Mouse (Mus musculus) embryo, embryonic 10 days (tissue): Measurements from ENCODE around the gene Dmkn.

Experiments
- DNase-seq: peaks from one replicate; pipeline ENCODE4 v3.0.0-alpha.2; 2015; ENCODE audit warnings: low spot score

Gene Dmkn

GRCm38 (mm10) chr7:30765173-30765572 is 1.6 kb downstream of the Dmkn start:
- DNase-seq: peak; percentile 38

DNA sequence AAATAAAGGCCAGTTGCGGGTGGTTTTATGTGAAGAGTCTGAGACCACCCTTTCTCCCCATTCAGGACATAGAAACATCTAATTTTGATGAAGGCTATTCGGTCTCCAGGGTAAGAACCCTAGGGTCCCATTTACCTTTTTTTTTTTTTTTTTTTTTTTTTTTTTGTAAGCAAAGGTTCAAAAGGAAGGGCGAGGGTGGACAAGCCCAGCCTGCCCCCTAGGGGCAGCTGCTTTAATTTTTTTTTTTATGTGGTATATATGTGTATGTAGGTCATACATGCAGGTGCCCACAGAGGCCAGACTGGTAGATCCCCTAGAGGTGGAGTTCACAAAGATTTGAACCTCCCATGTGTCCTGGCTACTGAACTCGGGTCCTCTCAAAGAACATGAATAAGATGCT is 2.9 kb downstream of the Dmkn start:
- no peak for DNase-seq

DNA sequence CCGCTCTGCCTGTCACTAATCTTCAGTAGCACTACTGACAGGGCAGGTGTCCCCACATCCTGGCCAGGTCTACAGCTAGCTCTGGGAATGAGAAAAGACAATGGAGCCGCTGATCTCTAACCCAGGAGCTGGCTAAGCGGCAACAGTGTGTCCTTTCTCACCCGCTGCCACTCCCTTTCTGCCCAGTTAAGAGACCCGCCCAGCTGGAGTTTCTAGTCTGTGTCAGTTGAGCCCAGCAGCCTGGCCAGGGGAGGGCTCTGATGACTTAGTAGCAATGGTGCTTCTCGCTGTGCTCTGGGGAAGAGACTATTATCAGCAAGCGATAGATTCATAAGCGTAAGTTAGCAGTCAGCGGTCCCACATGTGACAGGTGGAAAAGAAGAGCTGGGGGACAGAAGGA is 5.7 kb downstream of the Dmkn start:
- DNase-seq: no peak

GRCm38 (mm10) chr7:30776104-30776503 is 12.5 kb downstream of the Dmkn start:
- DNase-seq: no peak

DNA sequence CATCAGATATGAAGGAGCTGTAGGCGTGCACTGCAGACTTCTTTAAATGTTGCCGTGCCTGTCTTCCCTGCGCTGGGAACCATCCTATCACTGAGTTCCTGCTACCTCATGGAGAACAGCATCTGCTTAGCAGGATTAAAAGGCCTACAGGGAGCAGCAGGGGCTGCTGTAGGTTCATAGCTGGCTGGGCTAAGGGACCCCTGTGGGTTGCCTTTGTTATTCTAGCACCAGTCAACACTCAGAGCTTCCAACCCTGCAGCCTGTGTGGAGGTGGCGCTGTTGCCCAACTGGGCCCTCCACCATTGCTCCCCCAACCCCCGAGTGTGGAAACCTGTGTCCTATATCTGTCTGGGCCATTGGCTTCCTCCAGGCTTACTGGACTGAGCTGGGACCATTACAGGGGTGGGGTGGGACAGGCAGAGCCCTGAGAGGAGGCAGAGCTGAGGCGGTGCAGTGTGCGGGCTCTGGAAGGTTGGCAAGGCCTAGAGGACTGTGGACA is 13.6 kb downstream of the Dmkn start:
- no peak for DNase-seq

DNA sequence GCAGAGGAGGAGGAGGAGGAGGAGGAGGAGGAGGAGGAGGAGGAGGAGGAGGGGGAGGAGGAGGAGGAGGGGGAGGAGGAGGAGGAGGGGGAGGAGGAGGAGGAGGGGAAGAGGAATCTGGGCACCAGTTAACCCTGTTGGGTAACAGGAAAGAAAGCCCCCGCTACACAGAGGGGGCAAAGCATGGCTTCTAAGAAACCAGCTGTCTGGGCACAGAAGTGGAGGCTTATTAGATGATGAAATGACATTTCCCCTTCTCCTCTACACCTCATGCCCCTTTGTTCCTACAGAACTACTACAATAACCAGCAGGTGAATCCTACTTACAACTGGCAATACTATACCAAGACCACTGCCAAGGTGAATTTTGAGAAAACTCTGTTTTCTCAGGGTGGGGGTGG is 14.4 kb downstream of the Dmkn start:
- no peak for DNase-seq

DNA sequence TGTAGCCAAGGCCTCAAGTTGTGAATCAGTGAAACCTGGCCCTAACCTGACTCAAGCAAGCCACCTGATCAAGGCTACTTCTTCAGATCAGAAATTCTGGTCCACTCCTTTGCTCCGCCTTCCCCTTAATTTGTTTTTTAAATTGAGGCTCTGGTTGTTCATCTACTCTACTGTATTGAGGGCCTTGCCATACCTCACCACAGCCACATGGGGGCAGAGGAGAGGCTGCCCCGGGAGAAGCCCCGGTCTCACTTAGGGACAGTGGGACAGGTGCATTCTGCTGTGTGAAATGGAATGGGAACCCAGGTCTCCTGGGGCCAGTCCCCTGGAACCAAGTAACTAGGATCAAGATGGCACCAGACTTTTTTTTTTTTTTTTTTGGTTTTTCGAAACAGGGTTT is 18.2 kb downstream of the Dmkn start:
- DNase-seq: no peak

GRCm38 (mm10) chr7:30782658-30783057 is 19.1 kb downstream of the Dmkn start:
- DNase-seq: no peak

- no peak for DNase-seq
These were observed 21.6 kb downstream of the Dmkn start for GRCm38 (mm10) chr7:30785154-30785553.

DNA sequence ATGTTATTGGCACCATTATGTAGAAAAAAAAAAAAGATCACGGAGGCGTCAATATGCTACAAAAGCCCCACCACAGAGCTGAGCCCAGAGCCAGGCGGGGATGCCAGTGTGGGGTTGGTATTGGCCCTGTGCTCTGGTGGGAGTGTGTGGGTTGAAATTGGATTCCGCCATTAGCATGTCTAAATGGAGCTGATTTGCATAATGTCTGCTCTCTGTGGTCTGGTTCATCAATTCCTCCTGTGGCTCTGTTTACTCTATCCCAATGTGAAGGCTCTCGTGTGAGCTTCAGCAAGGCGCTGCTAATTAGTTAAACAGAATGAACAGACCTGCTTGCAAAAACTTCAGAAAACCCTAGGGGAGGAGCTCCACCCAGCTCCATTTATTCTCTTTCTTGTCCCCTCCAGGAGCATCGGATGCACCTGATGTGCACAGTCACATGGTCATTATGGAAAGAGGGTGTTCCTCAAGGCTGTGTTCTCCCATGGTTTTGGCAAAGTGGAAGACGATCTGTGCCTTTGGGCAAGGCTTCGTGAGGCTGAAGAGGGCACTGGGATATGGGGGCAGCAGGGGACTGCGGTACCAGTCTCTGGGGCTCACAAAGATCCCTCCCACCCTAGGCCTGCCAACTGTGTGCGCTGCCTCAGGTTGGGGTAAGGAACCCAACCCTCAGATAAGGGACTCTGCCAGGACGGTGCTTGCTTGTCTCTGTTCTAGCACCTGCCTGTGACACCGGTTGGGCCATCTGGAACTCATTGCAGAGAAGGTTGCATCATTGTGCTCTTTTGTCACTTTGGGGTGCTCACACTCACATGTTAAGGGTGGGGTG is 22.4 kb downstream of the Dmkn start:
- no peak for DNase-seq

DNA sequence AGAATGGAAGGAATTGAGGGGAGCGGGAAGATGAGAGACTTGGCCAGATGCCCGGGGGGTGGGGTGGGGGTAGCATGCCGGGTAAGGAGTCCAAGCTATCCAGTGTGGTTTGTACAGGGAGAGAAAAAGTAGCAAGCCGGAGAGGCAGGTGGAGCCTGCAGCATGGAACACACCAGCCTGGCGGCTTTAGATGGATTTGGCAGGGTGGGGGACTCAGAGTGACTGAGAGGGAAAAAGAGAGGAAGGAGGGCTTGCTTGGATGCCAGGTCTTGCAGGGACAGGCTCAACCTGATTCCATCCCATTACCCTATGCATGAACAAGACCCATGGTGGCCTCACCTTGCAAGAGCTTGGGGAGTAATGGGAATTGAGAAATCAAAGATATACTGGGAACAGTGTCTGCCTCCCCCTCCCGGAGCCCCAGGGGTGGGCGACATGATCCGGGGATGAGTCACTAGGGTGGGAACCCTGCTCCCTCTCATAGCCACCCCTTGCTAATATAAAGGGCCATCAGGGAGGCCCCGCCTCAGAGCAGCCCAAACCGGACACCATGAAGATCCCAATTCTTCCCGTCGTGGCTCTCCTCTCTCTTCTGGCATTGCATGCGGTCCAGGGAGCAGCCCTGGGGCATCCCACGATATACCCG is 23.9 kb downstream of the Dmkn start, which contains the start of gene Krtdap:
Gene Krtdap (plus strand): TSS at position 520 of the 646 bp plus-strand sequence.
- no peak for DNase-seq

DNA sequence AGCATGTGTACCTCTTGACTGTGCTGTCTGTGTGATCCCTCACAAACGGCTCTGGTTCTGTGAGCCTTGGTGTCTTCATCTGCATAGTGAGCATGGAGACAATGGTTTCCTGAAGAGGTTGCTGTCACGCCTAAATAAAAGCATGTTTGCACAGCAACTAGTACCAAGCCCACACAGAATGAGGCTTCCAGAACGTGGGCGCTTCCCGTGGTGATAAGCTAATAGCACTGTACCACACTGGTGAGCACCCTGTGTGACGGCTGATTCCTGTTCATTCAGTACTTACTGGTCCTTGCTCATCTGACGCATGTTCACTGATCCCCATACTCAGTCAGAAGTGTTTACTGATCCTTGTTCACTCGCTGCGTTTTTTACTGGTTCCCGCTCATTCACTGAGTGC is 26.6 kb downstream of the Dmkn start:
- DNase-seq: no peak

- DNase-seq: no peak
These were observed 28.4 kb downstream of the Dmkn start for GRCm38 (mm10) chr7:30791921-30792320.

DNA sequence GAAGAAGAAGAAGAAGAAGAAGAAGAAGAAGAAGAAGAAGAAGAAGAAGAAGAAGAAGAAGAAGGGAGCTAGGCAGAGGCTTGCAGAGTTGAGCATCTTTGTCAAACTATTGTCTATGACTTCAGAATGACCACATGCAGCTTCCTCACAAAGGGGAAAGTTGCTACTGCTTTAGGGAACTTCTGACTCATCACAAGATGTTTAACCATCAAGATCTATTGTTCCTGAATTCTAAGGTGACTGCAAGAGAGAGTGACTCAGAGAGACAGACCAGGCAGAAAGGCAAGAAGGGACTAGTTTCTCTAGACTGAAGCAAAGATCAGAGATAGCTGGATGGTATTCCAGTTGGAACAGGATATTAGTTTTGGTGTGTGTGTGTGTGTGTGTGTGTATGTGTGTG is 31.4 kb downstream of the Dmkn start:
- DNase-seq: no peak

- no peak for DNase-seq
These were observed 33.2 kb downstream of the Dmkn start for GRCm38 (mm10) chr7:30796790-30797189.

- no peak for DNase-seq
These were observed 37.1 kb downstream of the Dmkn start for GRCm38 (mm10) chr7:30800653-30801052.

GRCm38 (mm10) chr7:30803256-30803655 is 39.7 kb downstream of the Dmkn start:
- no peak for DNase-seq

DNA sequence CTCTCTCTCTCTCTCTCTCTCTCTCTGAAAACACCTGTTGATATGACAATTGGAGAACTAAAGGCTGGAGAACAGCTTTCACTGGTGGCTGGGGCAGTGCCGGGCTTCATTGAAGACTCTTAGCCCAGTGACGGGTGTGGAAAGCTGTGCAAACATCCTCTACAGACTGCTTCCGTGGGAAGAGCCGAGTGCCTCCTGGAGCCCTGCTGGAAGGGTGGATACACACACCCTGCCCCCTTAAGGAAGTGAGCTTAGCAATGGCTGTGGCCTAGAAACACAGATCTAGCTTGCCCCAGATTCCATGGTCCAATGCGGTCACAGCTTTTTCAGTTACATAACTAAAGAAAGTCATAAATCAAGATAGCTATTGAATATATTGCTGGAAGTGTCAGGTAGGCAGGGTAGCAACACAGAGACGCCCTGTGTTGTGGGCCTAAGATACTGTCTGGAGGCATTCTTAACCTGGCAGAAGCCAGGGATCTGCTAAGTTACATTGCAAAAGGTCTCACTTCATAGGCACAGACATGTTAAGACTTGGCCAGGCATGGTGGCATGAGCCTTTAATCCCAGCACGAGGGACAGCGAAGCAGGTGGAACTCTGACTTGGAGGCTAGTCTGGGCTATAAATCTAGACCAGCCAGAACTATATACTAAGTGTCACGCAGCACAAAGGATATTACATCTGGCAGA is 40.6 kb downstream of the Dmkn start:
- DNase-seq: no peak

DNA sequence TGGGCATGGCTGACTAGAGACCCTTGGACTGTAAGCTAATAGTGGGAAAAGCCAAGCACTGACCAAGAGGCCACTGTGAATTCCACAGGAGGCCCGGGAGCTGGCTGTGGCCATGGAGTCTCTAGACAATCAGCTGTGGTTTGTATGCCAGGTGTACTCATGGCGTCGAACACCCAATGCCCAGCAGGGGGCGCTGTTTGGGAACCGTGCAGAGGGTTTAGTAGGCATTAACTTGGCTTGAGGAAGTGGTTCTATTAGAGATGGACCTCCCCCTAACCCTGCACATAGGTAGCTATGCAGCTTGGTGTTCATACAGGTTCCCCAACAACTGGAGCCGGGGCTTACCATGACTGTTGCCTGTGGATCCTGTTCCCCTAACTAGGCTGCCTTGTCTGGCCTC is 42.4 kb downstream of the Dmkn start:
- DNase-seq: peak; percentile 16

DNA sequence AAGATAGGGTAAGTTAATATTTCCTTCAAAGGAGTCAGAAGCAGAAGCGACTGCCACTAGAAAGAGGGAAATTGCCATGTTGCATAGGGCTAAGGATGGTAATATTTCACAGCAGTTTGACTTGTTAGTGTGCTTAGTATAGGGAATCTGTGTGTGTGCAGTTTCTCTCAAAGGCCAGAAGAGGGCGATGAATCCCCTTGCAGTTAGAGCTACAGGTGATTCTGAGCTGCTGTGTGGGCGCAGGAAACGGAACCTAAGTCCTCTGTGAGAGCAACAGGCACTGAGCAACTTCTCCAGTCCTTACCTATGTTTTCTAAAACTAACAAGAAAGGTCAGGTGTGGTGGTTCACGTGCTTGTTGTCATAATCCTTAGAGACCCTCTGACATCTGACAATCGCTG is 46.8 kb downstream of the Dmkn start:
- no peak for DNase-seq

DNA sequence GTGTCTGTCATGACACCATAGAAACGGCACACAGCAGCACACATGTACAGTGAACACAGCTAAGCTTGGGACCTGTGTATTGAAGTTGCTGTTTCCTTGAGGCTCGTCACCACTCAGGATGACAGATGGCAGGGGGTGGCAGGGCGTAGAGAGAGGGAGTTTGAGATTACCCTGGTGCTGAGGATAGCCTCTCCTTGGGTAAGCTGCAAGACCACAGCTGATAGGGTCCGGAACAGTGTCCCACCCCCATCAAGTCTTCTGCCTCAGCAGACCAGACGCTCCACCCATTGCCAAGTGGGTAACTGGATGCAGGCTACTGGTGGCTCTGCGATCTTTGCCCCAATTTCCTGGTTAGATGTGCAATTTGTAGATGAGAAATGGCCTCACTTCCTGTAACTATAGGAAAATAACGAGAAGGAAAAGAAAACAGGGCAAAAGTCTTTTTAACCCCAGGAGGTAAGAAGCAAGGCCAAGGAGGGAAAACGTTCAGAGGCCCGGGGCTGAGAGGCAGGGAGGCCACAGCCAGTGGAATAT is 48.3 kb downstream of the Dmkn start:
- DNase-seq: no peak

- DNase-seq: no peak
These were observed 48.8 kb downstream of the Dmkn start for GRCm38 (mm10) chr7:30812291-30812807.
